Mouse (Mus musculus): ENCODE measurements around the gene Tmem242.

Tmem242 gene

GRCm38 (mm10) chr17:5416518-5416917 is 23.5 kb downstream of the Tmem242 start:
- no peak for DNase-seq (ENCODE audit: low spot score)

- DNase-seq (ENCODE audit: low spot score), result no peak
Measured at GRCm38 (mm10) chr17:5414041-5414440, 26.0 kb downstream of the Tmem242 start.

DNA sequence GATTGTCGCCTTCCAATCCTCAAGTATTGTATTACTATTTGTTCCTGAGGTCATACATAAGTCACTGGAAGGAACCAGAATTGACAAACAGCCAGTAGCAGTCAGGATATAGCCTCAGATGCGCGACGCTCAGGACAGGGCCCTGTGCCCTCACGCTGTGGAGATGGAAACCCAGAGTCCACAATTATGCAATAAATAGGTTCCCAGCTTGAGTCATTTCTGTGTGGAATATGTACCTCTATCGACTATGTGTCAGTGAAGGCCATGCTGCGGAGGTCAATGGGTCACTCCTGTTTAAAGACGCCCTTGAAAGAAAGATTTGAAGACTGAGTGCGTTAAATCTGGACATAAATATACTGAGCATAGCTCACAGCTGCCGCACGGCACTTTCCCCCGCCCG is 26.7 kb downstream of the Tmem242 start:
- DNase-seq (ENCODE audit: low spot score), result no peak

- DNase-seq (ENCODE audit: low spot score), result no peak
Measured at GRCm38 (mm10) chr17:5412740-5413139, 27.3 kb downstream of the Tmem242 start.

DNA sequence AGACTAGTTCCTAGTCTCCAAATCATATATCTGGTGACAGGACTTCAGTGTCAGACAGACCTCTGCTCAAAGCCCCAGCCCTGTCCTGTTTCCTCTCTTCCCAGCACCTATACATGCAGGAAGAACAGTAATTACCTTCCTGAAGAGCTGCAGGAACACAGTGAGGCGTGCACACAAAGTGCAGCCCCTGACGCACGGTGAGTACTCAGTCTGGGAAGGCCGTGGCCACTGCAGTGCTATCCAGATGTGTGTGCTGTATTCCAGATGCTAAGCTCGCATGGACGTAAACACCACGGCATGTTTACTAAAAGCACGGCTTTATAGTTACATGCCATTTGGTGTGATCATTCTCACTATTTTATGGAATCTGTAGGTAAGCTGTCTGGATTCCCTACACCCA is 27.8 kb downstream of the Tmem242 start:
- no peak for DNase-seq (ENCODE audit: low spot score)

- no peak for DNase-seq (ENCODE audit: low spot score)
Measured at GRCm38 (mm10) chr17:5411205-5411604, 28.9 kb downstream of the Tmem242 start.

DNA sequence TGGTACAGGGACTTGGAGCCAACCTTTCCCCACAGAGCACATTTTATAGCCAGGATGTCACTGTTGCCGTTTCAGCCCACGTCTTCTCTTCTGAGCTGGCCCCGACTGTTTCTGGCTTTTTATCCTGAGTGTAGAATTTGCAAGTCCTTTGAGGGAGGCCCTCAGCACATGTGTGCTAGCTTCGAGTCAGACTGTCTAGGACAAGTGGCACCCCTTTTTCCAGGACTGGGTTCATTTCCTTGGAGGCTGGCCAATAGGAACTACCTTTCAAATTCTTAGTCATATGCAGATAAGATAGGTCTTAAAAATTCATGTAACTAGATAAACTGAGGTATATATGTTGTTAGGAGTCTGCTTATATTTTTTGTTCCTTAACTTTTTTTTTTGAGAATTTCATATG is 29.7 kb downstream of the Tmem242 start:
- DNase-seq (ENCODE audit: low spot score), result no peak

- DNase-seq (ENCODE audit: low spot score), result no peak
Measured at GRCm38 (mm10) chr17:5407030-5407429, 33.0 kb downstream of the Tmem242 start.

DNA sequence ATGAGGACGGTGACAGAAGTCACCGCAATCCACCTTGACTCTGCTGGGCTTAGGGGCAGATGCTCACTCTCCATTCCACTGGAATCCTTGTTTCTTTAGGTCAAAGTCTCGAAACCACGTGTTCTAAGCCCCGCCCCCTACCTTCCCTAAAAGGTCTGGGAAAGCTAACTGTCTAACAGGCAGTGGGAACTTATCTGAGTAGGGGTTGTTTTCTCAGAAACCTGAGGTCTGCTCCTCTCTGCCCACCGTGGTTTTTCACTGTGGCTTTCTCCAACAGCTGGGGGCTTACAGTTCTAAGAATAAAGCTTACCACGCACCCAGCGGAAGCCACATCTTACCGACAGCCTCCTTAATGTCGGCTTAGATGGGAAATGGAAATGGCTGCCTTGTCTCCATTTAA is 33.5 kb downstream of the Tmem242 start:
- no peak for DNase-seq (ENCODE audit: low spot score)

DNA sequence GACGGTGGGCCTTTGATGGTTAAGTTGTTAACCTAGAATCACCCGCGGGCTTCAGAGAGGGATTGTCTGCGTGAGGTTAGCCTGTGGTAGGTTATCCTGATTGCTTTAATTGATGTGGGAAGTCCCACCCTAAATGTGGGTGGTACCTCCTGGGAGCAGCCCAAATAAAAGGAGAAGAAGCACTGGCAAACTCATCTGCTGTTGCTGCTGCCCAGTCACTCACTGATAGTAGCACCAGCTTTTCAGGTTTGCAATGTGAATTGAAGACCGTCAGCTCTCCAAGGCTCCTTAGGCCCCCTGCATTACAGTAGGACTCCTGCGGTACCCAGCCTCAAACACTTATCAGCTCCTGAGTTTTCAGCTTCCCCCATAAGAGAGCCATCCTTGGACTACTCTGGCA is 36.2 kb downstream of the Tmem242 start:
- DNase-seq (ENCODE audit: low spot score), result no peak

- peak; percentile 92 for DNase-seq (ENCODE audit: low spot score)
Measured at GRCm38 (mm10) chr17:5402624-5403023, 37.4 kb downstream of the Tmem242 start.

GRCm38 (mm10) chr17:5402069-5402468 is 38.0 kb downstream of the Tmem242 start:
- DNase-seq (ENCODE audit: low spot score), result peak; percentile 88

DNA sequence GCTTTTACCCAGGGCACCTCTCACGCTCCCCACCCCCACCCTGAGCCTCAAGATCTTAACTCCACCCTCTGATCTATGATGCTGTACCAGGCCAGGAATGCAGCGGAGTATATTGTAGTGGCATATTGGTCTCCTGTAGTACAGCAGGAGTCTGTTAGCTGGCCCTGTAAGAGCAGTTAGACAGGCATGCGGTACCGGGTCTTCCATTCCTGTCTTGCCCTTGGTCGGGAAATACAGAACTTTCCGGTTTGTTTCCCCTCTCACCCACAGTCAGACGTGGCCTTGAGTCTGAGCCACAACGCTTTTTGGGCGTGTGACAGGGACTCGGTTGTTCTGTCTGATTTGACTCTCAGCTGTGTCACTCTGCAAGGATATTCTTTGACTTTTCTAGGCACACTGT is 38.8 kb downstream of the Tmem242 start:
- DNase-seq (ENCODE audit: low spot score), result no peak

DNA sequence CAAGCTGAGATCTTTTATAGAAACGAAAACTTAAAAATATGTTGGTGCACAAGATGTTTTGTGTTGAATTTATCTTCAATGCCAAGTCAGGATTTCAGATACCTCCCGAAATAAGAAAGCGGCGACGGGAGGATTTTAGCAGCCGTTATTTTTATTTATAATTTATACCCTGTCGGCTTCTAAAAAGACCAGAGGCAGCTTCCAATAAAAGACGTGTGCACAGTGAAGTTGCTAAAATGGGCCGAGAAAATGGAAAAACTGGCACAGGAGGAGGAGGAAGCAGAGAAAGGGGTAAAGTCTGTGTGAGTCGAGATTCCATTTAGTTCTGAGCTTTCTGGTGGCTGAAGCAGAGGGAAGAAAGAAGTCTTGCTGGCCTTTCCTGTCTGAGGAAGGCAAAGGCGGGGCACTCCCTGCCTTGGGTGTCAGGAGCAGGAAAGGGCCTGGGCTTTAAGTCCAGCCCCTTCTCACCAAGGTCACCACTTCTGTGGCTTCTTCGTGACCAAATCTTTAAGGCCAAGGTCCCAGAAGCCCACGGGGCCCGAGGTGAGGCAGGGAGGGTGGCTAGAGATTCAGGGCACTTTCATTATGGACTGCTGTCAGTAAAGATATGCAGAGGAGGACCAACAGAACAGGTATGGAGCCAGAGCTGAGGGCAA is 39.5 kb downstream of the Tmem242 start:
- DNase-seq (ENCODE audit: low spot score), result no peak

DNA sequence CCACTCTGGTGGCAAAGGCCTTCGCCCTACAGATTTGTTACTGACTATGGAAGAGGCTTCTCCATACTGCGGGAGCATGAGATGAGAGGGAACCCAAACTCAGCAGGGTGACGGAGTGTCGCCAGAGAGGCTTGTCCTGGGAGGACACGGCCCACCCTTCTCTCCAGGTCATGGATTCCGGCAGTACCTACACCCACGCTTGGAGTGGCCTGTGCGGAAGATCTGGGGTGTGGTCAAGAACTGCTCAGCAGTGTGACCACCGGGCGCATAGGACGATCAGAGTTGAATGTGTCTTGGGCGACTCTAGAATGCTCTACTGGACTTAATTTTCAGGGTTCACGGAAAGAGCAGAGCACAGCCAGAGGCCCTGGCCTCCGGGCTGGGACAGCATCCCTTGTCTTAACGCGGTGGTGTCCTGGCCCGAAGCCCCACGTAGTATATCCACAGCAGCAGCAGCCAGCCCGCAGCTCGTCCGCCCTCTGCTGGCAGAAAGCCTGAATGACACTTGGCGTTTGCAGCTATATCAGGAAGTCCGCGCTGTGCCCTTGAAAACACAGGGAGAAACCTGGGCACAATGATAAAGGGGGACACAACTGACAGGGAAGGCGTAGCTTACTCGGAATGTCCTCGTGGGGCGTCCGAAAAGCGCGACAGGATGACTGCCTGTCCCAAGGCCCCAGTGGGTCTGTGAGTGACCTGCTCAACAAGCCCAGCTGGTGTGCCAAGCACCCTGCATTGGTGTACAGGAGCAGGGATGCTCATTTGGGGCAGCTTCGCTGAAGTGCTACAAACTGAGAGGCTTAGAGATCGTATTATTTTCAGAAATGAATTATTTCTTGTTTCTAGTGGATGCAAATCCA is 42.7 kb downstream of the Tmem242 start:
- peak; percentile 95 for DNase-seq (ENCODE audit: low spot score)

DNA sequence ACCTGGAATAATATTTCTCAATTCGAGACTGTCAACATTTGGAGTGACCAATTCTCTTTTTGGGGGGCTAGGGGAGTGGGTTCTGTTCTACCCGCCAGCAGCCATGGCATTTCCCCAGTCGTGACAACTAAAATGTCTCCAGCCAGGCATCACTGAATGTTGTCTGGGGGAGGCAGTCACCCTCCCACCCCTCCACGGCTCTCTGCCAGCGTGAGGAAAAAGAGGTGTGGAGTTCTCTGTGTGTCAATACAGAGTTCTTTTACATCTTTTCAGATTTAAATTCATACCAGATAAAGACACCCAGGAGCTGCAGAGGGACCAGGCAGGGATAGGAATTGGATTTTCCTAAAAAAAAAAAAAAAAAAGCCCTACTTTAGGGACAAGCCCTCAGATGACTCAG is 43.8 kb downstream of the Tmem242 start:
- DNase-seq (ENCODE audit: low spot score), result no peak

GRCm38 (mm10) chr17:5395454-5396205 is 44.4 kb downstream of the Tmem242 start:
- DNase-seq (ENCODE audit: low spot score), result no peak

GRCm38 (mm10) chr17:5390682-5391081 is 49.4 kb downstream of the Tmem242 start:
- DNase-seq (ENCODE audit: low spot score), result peak; percentile 59

DNA sequence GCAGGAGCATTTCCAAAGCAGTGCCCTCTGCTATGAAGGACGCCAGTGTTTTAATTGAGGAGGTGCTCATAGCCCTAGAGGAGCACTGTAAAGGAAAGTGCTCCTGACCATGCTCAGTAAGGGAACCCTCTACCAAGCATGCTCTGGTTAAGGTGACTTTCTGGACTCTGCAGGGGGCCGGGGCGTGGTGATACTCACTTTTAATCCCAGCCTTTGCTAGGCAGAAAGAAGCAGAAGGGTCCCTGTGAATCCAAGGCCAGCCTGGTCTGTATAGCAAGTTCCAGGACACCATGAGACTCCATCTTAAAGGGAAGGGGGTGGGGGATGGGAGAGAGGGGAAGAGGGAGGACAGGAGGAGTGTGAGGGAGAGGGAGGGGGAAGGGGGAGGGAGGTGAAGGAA is 51.7 kb downstream of the Tmem242 start:
- DNase-seq (ENCODE audit: low spot score), result no peak

DNA sequence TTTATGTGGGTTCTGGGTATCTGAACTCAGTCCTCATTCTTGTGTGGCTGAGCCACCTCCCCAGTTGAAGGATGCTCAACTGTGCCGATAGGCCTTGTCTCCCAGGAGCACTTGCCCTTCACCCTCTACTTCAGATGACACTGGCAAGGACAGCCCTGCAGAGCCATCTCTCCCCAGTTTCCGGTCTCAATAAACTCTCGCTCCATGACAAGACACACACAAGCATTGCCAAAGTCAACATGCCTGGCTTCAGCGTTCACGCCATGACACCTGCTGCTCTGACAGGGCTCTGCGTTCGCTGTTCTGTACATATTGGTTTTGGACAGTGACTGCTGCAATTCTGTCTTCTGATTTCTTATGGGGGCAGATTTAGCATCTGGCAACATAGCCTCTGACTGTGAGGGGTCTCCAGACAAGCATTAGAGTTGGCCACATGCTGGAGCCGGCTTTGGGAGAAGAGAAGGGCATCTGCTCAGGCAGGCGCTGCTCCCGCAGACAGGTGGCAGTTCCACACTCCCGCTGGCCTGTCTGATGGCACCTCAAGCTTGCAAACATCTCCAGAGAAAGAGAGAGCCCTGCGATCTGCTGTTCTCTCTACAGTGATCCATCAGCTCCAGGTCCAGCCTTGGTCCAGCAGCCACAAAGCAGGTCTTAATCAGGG is 53.0 kb downstream of the Tmem242 start:
- no peak for DNase-seq (ENCODE audit: low spot score)

DNA sequence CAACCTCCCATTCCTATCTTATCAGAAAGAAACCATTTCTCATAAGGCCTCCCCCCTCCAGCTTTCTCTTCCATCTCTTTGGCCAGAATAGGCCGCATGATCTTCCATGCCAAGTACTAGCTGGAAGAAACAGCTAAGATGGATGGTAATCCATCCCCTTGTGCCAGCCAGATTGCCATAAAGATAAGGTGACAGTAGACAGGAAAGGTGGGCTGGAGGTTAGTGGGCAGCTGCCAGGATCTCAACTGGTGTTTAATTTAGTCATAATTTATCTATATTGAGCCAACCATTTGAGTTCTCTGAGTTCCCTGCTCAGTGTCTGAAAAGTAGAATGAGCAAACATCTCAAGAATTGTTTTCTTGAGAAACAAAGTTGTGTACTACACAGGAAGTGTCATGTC is 54.4 kb downstream of the Tmem242 start:
- DNase-seq (ENCODE audit: low spot score), result no peak

- DNase-seq (ENCODE audit: low spot score), result peak; percentile 32
Measured at GRCm38 (mm10) chr17:5377930-5378310, 62.1 kb downstream of the Tmem242 start.
